Mouse (Mus musculus) heart, adult 11 months (tissue): ENCODE results near the gene Fbxo33.
A peak's percentile ranks its signal among the peaks of the same experiment; 100 is the strongest.

Experiments used
- DNase-seq: peaks from one replicate; pipeline ENCODE4 v3.0.0; 2022

Gene Fbxo33

GRCm38 (mm10) chr12:59195941-59196340 lies 23.6 kb downstream of the Fbxo33 start:
- peak; percentile 37 for DNase-seq

GRCm38 (mm10) chr12:59195065-59195464 lies 24.5 kb downstream of the Fbxo33 start:
- DNase-seq = no peak

- DNase-seq = peak; percentile 24
These were observed 25.1 kb downstream of the Fbxo33 start for GRCm38 (mm10) chr12:59194341-59195003.

- DNase-seq = peak; percentile 43
These were observed 25.9 kb downstream of the Fbxo33 start for GRCm38 (mm10) chr12:59193637-59194036.

- peak; percentile 56 for DNase-seq
These were observed 31.3 kb downstream of the Fbxo33 start for GRCm38 (mm10) chr12:59188086-59188682.

GRCm38 (mm10) chr12:59177814-59178213 lies 41.7 kb downstream of the Fbxo33 start:
- peak; percentile 70 for DNase-seq

- DNase-seq = peak; percentile 23
These were observed 49.6 kb downstream of the Fbxo33 start for GRCm38 (mm10) chr12:59169935-59170334.

- DNase-seq = peak; percentile 19
These were observed 53.0 kb downstream of the Fbxo33 start for GRCm38 (mm10) chr12:59166557-59166956.

GRCm38 (mm10) chr12:59164522-59164921 lies 55.0 kb downstream of the Fbxo33 start:
- DNase-seq = no peak

- no peak for DNase-seq
These were observed 56.7 kb downstream of the Fbxo33 start for GRCm38 (mm10) chr12:59162797-59163196.

- DNase-seq = no peak
These were observed 58.4 kb downstream of the Fbxo33 start for GRCm38 (mm10) chr12:59161091-59161490.
